Mouse (Mus musculus) intestine, embryonic 15.5 days (tissue): ENCODE data around the gene Nprl3. TPM values are rescaled to one million over a fixed set of nuclear protein-coding genes. Genes with fewer than 3 reads are reported as not detected.

Source experiments
- ATAC-seq: fragments of 200-750 bp; cut with Nextera tagmentation; 2 replicates; pipeline ENCODE4 v1.8.0; 2017; ENCODE audit warnings: moderate TSS enrichment, moderate library complexity
- H3K27ac ChIP-seq: fragments of 300-500 bp; sonication (generic); 2 replicates; pipeline ENCODE4 v1.5.1; 2015; ENCODE audit warnings: mild to moderate bottlenecking, inconsistent platforms
- H3K27me3 ChIP-seq: fragments of 300-500 bp; sonication (generic); replicated peaks from 2 replicates; pipeline ENCODE4 v1.6.1; 2015; ENCODE audit warnings: inconsistent platforms
- H3K36me3 ChIP-seq: fragments of 300-500 bp; sonication (generic); 2 replicates; pipeline ENCODE4 v1.6.1; 2015; ENCODE audit warnings: inconsistent platforms
- H3K4me1 ChIP-seq: fragments of 300-500 bp; sonication (generic); replicated peaks from 2 replicates; pipeline ENCODE4 v1.6.1; 2015; ENCODE audit warnings: inconsistent platforms
- H3K4me2 ChIP-seq: fragments of 300-500 bp; sonication (generic); replicated peaks from 2 replicates; pipeline ENCODE4 v1.6.1; 2015; ENCODE audit warnings: mild to moderate bottlenecking, inconsistent platforms
- H3K4me3 ChIP-seq: fragments of 300-500 bp; sonication (generic); replicated peaks from 2 replicates; pipeline ENCODE4 v1.5.1; 2015; ENCODE audit warnings: inconsistent platforms
- H3K9ac ChIP-seq: fragments of 300-500 bp; sonication (generic); 2 replicates; pipeline ENCODE4 v1.6.1; 2015; ENCODE audit warnings: inconsistent platforms
- H3K9me3 ChIP-seq: fragments of 300-500 bp; sonication (generic); 2 replicates; pipeline ENCODE4 v1.6.1; 2016; ENCODE audit warnings: inconsistent platforms
- WGBS: fragments of 180-500 bp; shearing (Covaris S2); methylation state at CpG from one replicate; pipeline ENCODE4 v1.1.7; 2015; 5-methylcytosine and 5-hydroxymethylcytosine counted together
- polyA plus RNA-seq: library from polyadenylated mRNA; unstranded; fragments of >200 nt; fragmentation: Nextera tagmentation; extraction: Ambion mirVana; gene quantifications from 2 replicates; pipeline ENCODE4 v1.2.1, GENCODE M21; 2015

Gene Nprl3
- polyA plus RNA-seq, 1 experiment from 2014 or later, result 29.4 TPM

- Histone ChIP-seq H3K27ac (no peak overlapping the region), H3K9ac (no peak overlapping the region), H3K4me2 (no peak overlapping the region), H3K27me3 (peaks cover 20% of the 10 kb centered on the region), H3K9me3 (no peaks in the 10 kb centered on the region), H3K36me3 (no peaks in the 10 kb centered on the region), H3K4me3 (no peak overlapping the region), H3K4me1 (no peaks in the 10 kb centered on the region)
- 77% methylated on average over 1 of the region's 1 CpGs for WGBS
- ATAC-seq, result no peak
Measured at GRCm38 (mm10) chr11:32281416-32282144, 14.1 kb upstream of the Nprl3 start.

DNA sequence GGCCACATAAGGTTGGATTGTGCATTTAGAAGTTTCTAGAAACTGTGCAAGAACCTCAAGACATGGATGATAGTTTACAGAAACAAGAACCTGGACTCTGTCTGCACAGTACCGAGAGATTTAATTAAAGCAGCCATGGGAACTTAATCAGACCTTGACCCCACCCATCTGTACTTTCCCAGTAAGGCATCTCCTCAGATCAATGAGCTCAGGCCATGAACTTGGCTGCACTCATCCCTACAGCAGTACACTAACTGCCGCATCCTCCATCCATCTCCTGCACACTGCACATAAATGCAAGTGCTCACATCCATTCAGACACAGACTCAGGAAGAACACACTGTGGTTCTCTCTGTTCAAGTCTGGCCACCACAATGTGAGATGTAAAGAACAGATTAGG lies 13.1 kb upstream of the Nprl3 start:
- no peak for ATAC-seq
- H3K4me1 ChIP-seq, result no peaks in the 10 kb centered on the region

DNA sequence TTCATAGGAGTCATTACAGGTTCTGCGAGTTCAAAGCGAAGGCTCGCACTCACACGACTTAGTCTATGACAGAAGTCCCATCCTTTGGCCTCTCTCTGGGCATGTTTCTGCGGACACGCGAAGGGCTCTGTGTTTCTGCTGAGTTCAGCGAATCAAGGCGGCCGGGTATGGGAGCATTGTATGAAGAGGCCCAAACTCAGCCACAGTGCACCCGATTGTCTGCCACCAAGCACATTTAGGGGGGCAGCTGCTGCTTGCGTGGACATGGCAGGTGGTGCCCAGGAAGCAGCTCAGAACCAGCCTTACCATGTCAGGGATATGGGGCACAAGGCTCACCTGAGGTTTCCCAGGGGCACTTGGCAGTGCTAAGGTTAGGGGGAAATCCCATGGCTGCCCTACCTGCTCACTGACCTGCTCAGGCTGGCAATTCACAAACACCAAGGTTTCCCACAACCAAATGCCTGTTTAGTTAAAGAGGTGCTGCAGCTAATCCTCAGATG lies 11.0 kb upstream of the Nprl3 start:
- no peak overlapping the region for H3K4me2 ChIP-seq
- no peak overlapping the region for H3K9ac ChIP-seq
- no peaks in the 10 kb centered on the region for H3K4me1 ChIP-seq
- H3K36me3 ChIP-seq, result no peaks in the 10 kb centered on the region
- WGBS, result 80% methylated on average over 12 of the region's 12 CpGs
- H3K4me3 ChIP-seq, result no peak overlapping the region
- no peak for ATAC-seq
- peaks cover 24% of the 10 kb centered on the region for H3K27me3 ChIP-seq
- H3K9me3 ChIP-seq, result no peaks in the 10 kb centered on the region
- H3K27ac ChIP-seq, result no peak overlapping the region

More for the DNA sequence above, 13.1 kb upstream of the Nprl3 start:
- Histone ChIP-seq H3K4me2 (no peak overlapping the region), H3K36me3 (no peaks in the 10 kb centered on the region), H3K9ac (no peak overlapping the region), H3K27ac (no peak overlapping the region), H3K27me3 (peaks cover 24% of the 10 kb centered on the region), H3K4me3 (no peak overlapping the region), H3K9me3 (no peaks in the 10 kb centered on the region)
- 56% methylated on average over 2 of the region's 2 CpGs for WGBS

DNA sequence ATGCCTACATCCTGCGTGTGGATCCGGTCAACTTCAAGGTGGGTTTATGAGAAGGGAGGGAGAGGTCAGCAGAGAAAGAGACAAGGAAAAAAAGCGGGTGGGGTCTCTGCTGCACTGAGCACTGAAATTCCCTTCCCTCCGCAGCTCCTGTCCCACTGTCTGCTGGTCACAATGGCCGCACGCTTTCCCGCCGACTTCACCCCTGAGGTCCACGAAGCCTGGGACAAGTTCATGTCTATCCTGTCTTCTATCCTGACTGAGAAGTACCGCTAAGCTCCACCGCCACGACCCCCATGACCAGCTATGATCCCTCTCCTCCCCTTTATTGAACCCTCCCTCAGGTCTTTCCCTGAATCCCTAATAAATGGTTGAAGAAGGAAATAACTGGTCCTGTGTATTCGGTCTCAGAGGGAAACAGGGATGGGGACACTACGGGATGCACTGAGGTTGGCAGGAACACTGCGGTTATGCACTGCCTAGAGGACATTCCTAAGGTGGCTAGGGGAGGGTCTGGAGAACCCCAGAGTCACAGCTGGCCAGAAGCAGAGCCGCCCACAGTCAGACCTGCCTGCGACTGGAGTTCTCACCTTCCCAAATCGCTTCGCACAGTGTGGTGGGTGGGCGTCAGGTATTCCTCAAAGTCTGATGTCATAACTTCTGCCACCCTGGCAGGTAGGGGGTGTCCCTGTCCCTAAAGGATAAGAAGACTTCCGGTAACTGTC lies 10.4 kb upstream of the Nprl3 start:
- no peak for ATAC-seq
- WGBS, result 66% methylated on average over 21 of the region's 21 CpGs
- H3K9me3 ChIP-seq, result no peaks in the 10 kb centered on the region

GRCm38 (mm10) chr11:32276347-32276746 lies 8.8 kb upstream of the Nprl3 start, which contains the start of gene Hba-x:
TSS of gene Hba-x (plus strand) at chr11:32276400.
- H3K36me3 ChIP-seq, result no peaks in the 10 kb centered on the region
- peaks cover 22% of the 10 kb centered on the region for H3K27me3 ChIP-seq
- H3K4me1 ChIP-seq, result no peaks in the 10 kb centered on the region
- no peak within 1 kb of the TSS for H3K4me3 ChIP-seq
- 70% methylated on average over 3 of the region's 3 CpGs for WGBS
- no peak for ATAC-seq
- H3K9ac ChIP-seq, result no peak within 1 kb of the TSS; the same call in 1 of the 2 replicates
- no peaks in the 10 kb centered on the region for H3K9me3 ChIP-seq
- no peak within 1 kb of the TSS for H3K27ac ChIP-seq
- no peak within 1 kb of the TSS for H3K4me2 ChIP-seq

More for the DNA sequence above, 10.4 kb upstream of the Nprl3 start:
- no peaks in the 10 kb centered on the region for H3K36me3 ChIP-seq
- no peak overlapping the region for H3K4me3 ChIP-seq
- H3K27ac ChIP-seq, result no peak overlapping the region
- H3K4me1 ChIP-seq, result no peaks in the 10 kb centered on the region
- H3K4me2 ChIP-seq, result no peak overlapping the region
- H3K27me3 ChIP-seq, result peaks cover 24% of the 10 kb centered on the region
- H3K9ac ChIP-seq, result no peak overlapping the region

DNA sequence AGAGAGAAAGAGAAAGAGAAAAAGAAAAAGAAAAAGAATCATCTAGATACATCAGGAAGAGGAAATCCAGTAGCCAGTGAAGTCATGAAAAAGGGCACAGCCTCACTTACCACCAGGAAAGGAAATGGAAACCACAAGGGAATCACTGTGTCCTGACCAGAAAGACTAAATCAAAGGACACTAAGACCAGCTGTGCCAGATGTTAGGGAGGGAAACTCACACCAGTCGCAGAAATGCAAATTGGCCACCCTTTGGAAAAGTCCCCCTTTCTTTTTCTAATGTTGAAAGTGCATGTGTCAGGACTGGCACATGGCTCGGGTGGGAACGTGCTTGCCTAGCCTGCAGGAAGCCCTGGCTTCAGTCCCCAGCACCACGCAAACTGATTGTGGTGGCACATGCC lies 3.7 kb upstream of the Nprl3 start:
- no peaks in the 10 kb centered on the region for H3K9me3 ChIP-seq
- no peaks in the 10 kb centered on the region for H3K36me3 ChIP-seq
- H3K4me2 ChIP-seq, result no peak overlapping the region
- 58% methylated on average over 4 of the region's 4 CpGs for WGBS
- H3K9ac ChIP-seq, result no peak overlapping the region
- no peak overlapping the region for H3K27ac ChIP-seq
- 0 out of 2 replicates have a peak, but pooled peaks cover under 1% of the 10 kb centered on the region for H3K27me3 ChIP-seq
- no peak for ATAC-seq
- 0 out of 2 replicates have a peak, but pooled peaks cover 3% of the 10 kb centered on the region for H3K4me1 ChIP-seq
- no peak overlapping the region for H3K4me3 ChIP-seq

DNA sequence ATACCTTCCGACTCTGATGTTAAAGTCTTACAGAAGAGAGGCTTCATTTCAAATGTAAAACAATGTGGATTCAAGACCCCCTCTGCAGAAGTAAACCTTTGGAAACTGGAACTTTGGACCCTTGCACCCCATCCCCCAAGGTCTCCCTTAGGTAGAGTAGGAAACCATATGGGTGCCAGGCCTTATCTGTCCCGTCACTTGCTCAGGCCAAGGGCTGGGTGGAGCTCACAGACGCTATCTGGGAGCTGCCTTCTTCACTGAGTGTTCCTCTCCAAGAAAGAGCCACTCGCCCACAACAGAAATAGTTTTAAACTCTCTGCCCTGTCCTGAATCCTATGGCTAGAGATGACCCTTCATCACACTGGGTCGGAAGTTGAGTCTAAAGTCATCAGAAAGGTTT lies 1.4 kb upstream of the Nprl3 start:
- Histone ChIP-seq H3K9ac (no peak overlapping the region), H3K27ac (no peak overlapping the region), H3K9me3 (no peaks in the 10 kb centered on the region), H3K4me3 (no peak overlapping the region), H3K27me3 (no peaks in the 10 kb centered on the region), H3K4me2 (no peak overlapping the region), H3K4me1 (0 out of 2 replicates have a peak, but pooled peaks cover 3% of the 10 kb centered on the region), H3K36me3 (no peaks in the 10 kb centered on the region)
- ATAC-seq, result peak; percentile 24; the same call in 1 of the 2 replicates
- WGBS, result 76% methylated on average over 5 of the region's 5 CpGs

DNA sequence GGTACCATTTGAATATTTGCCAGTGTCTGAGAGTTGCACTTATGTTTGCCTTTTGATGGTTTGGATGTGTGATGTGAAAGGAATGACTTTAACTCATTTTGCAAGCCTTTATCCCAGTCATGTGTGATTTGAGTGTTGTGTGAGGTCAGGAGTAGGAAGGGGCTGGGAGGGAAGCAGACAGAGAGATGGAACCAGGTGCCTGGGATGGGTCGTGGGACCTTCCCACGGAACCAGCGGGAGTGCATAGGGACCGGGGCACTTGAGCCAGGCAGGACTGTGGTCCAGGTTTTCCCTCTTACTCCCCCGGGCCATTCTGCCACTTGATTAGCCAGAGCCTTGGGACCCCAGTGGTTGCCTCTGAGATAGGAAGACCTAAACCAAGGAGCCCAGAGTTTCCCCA lies 457 bp upstream of the Nprl3 start:
- H3K9ac ChIP-seq, result peak overlapping the region; percentile 96
- H3K9me3 ChIP-seq, result no peaks in the 10 kb centered on the region
- H3K4me2 ChIP-seq, result peak overlapping the region; percentile 66
- WGBS, result 25% methylated on average over 5 of the region's 5 CpGs
- peak overlapping the region; percentile 93; the same call in 1 of the 2 replicates for H3K27ac ChIP-seq
- peak; percentile 27 for ATAC-seq
- no peaks in the 10 kb centered on the region for H3K27me3 ChIP-seq
- H3K4me3 ChIP-seq, result peak overlapping the region; percentile 78
- 0 out of 2 replicates have a peak, but pooled peaks cover 3% of the 10 kb centered on the region for H3K4me1 ChIP-seq
- H3K36me3 ChIP-seq, result no peaks in the 10 kb centered on the region

DNA sequence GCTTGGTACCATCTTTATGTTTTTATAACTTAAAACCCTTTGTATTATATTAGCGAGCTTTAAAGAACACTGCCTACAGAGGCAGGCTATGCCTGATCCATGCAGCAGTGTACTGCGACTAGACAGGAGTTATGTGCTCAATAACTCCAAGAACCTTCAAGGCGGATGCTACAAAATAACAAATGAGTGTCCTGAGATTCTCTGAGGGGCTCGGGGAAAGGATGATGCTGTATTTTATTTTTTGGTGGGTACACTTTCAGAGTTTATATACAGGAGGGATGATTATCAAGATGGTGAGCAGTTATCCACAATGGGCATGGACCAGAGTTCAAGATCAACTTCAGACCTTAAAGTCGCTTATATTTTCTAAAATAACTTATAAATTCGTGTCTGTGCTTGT lies 731 bp downstream of the Nprl3 start:
- Histone ChIP-seq H3K27me3 (no peaks in the 10 kb centered on the region), H3K4me3 (peak overlapping the region; percentile 78), H3K4me1 (0 out of 2 replicates have a peak, but pooled peaks cover 3% of the 10 kb centered on the region), H3K4me2 (peak overlapping the region; percentile 66), H3K27ac (peak overlapping the region; percentile 93), H3K9me3 (no peaks in the 10 kb centered on the region), H3K36me3 (no peaks in the 10 kb centered on the region), H3K9ac (peak overlapping the region; percentile 96)
- 20% methylated on average over 6 of the region's 6 CpGs for WGBS
- ATAC-seq, result no peak

DNA sequence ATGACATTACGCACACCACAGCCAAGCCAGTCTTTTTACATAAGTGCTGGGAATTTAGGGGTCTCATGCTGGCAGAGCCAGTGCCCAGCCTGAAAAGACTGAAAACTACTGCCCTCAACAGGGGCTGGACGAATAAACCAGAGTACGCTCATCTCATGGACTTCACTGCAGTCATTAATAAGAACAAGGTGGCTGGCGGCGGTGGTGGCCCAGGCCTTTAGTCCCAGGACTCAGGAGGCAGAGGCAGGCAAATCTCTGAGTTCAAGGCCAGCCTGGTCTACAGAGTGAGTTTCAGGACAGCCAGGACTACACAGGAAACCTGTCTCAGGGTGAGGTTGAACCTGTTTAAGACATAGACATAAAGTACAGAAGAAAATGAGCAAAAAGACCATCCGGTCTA lies 1.3 kb downstream of the Nprl3 start:
- Histone ChIP-seq H3K9me3 (no peaks in the 10 kb centered on the region), H3K27ac (no peak overlapping the region), H3K4me2 (no peak overlapping the region), H3K9ac (no peak overlapping the region), H3K27me3 (no peaks in the 10 kb centered on the region), H3K36me3 (no peaks in the 10 kb centered on the region), H3K4me1 (0 out of 2 replicates have a peak, but pooled peaks cover 3% of the 10 kb centered on the region), H3K4me3 (no peak overlapping the region)
- no peak for ATAC-seq
- 95% methylated on average over 6 of the region's 6 CpGs for WGBS

DNA sequence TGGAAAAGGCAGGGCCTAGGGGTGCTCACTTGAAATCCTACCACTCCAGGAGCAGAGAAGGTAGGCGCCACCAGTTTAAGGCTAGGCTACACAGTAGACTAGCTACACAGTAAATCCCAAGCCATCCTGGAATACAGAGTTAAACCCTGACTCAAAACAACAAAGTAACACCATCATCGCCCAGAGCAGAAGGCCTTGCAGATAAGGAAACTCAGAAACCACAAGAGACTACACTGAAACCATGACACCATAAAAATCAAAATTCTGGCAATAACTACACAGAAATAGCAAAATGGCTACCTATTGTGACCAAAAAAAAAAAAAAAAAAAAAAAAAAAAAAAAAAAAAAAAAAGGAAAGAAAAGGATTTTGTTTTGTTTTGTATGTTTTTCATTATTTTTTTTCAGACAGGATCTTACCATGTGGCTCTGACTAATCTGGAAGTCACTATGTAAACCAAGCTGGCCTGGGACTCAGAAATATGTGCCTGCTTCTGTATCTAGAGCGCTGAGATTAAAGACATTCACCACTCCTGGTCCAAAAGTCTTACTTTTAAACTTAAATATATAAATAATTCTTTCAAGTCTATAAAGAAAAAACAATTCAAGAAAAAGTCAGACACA lies 2.3 kb downstream of the Nprl3 start:
- 92% methylated on average over 3 of the region's 3 CpGs for WGBS
- Histone ChIP-seq H3K4me3 (no peak overlapping the region), H3K36me3 (no peaks in the 10 kb centered on the region), H3K9ac (no peak overlapping the region), H3K27ac (no peak overlapping the region), H3K9me3 (no peaks in the 10 kb centered on the region), H3K27me3 (no peaks in the 10 kb centered on the region), H3K4me2 (no peak overlapping the region), H3K4me1 (0 out of 2 replicates have a peak, but pooled peaks cover 3% of the 10 kb centered on the region)
- no peak for ATAC-seq
